Mouse (Mus musculus) brain, adult 2 months (tissue): Measurements from ENCODE around the gene Hacd4.

ENCODE experiments used
- DNase-seq: peaks from one replicate; pipeline ENCODE4 v3.0.0; 2011; ENCODE audit warnings: low read depth, low spot score

Gene Hacd4

DNA sequence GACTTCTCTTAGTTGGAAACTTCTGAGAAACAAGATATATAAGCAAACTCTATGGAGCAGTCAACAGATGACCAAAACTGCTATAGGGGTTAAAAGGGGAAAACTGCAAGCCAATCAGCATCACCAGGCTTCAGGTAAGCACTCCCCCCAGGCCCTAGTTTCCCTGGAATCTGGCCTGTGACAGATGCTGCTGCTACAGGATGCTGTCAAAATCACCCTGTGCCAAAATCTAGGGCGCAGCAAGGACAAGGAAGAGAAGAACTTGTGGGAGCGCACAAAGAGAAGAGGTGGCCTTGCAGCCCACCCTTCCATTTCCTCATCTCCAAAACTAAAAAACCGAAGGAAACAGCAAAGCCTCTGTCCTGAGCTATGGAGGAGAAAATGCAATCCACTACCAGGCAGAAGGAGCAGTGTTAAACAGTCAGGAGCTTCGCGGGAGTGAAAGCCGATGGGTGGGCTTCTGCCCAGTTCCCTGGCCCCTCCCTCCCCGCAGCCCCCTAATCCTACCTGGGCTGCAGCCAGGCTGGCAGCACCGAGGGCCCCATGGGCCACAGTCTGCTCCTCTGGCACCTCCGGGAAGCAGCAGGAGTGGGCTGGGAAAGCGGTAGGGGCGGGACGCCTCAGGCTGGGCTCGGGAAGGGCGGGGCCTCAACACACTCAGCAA is at the start of gene Hacd4:
Hacd4 (minus strand) TSS at position 603 of the 664 bp plus-strand sequence.
- peak; percentile 36 for DNase-seq

DNA sequence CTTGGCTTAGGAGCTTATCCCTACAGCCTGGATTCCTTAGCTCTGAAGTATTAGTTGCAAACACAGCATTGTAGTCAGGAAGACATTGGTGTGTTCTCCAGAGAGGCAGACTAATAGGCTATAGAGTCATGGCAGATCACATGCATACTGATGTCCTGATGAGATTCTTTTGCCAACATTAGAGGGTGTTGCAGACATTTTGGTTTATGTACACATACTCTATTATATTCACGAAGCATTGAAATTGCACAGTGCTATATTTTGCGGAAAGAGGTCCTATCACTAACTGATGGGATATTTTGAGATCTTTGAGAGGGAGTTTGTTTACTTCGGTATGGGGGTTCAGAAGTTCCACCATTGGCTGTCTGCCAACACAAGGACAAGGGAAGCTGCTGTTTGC is 49.4 kb upstream of the Hacd4 start:
- DNase-seq: no peak

- DNase-seq: no peak
Measured at GRCm38 (mm10) chr4:88480130-88480529, 41.4 kb upstream of the Hacd4 start.

DNA sequence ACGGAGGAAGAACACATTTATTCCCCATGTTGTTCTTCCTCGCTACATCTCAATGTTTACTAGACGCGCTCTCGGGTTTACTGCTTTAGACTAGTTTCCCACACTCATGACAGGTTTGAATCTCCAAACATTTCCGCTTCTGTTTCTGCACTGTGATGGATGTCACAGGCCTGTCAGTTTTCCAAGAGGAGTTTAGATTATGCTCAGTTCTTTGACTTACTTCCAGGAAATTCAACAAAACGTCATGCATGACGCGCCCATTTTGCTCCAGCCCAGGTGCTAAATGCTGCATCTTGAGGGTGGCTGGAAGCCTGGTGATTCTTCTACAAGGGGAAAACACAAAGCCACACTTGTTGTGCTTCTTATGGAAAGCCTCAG is 40.1 kb upstream of the Hacd4 start:
- no peak for DNase-seq

GRCm38 (mm10) chr4:88478177-88478808 is 39.6 kb upstream of the Hacd4 start:
- no peak for DNase-seq

GRCm38 (mm10) chr4:88476511-88477210 is 37.9 kb upstream of the Hacd4 start:
- peak; percentile 18 for DNase-seq

- peak; percentile 15 for DNase-seq
Measured at GRCm38 (mm10) chr4:88476084-88476483, 37.4 kb upstream of the Hacd4 start.

GRCm38 (mm10) chr4:88471528-88471927 is 32.8 kb upstream of the Hacd4 start:
- DNase-seq: no peak

DNA sequence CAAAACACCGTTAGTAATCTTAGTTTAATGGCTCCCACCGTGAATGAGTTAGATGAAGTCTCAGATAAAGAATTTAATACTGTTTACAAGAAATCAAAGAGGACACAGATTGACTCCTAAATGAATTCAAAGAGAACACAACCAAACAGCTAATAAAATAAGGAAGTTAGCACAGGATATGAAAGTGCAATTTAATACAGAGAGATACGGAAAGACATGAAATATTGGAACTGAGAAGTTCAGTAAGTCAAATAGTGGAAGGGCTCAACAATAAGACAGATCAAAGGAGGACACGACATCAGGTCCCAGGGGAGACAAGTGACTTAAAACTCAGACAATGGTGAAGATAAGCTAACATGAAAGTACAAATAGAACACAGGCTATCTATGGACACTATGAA is 25.8 kb upstream of the Hacd4 start:
- DNase-seq: no peak

GRCm38 (mm10) chr4:88462981-88463646 is 24.4 kb upstream of the Hacd4 start:
- no peak for DNase-seq

- no peak for DNase-seq
Measured at GRCm38 (mm10) chr4:88462501-88462900, 23.8 kb upstream of the Hacd4 start.

- DNase-seq: no peak
Measured at GRCm38 (mm10) chr4:88461315-88461714, 22.6 kb upstream of the Hacd4 start.

DNA sequence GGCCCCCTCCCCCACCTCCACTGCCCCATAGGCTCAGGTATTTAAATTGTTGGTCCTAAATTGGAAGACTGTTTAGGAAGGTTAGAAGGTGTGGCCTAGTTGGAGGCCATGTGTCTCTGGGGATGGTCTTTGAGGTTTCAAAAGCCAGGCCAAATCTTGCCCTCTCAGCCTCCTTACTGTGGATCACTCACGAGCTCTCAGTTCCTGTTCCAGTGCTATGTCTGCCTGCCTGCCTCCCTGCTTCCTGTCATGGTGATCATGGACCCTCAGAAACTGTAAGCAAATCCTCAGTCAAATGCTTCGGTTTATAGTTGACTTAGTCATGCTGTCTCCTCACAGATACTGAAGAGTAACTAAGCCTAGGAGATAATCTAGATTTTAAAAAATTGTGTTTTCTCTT is 19.9 kb upstream of the Hacd4 start:
- no peak for DNase-seq

GRCm38 (mm10) chr4:88458093-88458492 is 19.4 kb upstream of the Hacd4 start:
- DNase-seq: no peak

- no peak for DNase-seq
Measured at GRCm38 (mm10) chr4:88450087-88450765, 11.5 kb upstream of the Hacd4 start.

DNA sequence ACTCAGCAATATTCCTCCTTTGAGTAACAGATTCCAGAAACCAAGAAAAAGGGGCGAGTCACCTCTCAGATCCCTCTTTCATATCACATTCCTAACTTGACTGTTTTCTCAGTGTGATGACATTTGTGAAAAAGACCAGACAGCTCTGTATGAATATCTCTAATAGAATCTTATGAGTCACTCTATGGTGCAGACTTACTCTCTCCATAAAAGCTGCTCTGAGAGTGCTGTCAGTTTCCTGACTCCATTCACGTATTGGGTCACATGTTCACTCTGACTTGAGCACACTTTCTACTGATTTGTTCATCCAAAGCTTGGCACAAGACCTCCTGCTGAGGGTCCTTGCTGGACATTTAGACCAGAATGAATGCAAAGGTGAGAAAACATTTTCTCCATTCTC is 10.2 kb upstream of the Hacd4 start:
- no peak for DNase-seq

DNA sequence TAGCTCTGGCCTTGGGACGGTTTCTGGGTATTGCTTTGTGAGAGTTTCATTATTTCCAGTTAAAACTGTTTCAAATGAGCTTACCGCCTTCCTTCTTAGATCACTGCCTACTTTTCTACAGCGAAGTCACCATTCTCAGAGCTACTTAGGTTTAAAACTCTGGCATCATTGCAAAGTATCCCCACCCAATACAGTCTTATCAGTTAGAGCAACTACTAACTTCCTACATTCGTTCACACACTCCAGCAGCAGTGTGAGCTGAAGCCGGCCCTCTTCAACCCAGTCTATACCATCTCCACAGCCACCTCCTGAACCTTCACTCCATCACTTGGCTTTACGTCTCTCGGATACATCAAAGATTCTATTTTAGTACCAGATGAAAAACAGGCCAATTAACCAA is 2.1 kb upstream of the Hacd4 start:
- DNase-seq: no peak

DNA sequence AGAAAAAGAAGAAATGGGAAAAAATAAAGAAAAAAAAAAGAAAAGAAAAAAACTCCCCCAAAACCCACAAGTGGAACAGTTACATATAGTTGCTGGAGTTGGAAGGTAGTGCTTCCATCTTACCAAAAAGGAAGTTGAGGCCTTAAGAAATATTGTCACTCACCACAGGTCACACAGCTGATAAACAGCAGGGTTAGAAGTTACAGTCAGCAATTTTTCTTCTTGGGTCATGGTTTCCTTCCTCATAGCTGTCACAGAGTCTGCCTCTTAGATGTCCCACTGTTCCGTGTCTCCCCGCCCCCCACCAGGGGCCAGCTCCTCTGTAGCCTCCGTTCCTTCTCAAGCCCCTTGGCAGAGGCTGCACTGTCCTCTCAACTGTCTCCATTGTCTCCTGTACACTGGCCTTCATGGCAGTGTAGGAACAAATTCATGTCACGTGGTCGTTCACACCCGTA is 968 bp upstream of the Hacd4 start:
- DNase-seq: no peak

GRCm38 (mm10) chr4:88438990-88439329 is 232 bp upstream of the Hacd4 start:
- no peak for DNase-seq

DNA sequence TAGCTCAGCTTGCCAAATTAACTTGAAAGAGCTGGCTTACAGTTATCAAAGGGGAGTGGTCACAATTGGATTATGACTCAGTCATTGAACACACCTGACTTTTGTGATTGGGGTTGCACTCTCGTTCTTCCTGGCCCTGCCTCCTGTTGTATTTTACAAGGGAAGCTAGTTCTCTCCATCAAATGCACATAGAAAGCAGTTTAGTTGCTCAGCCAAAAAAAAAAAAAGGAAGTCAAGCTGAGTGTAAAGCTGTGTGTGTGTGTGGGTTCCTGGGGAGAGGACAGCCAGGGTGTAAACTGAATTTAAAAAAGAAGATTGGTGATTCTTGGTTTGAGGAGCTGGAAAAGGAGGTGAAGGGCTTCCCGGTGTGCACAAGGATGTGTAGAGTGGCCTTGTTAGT is 811 bp downstream of the Hacd4 start:
- no peak for DNase-seq

GRCm38 (mm10) chr4:88437166-88437565 is 1.6 kb downstream of the Hacd4 start:
- no peak for DNase-seq

- peak; percentile 11 for DNase-seq
Measured at GRCm38 (mm10) chr4:88436593-88437165, 2.0 kb downstream of the Hacd4 start.
